Mouse (Mus musculus): ENCODE measurements around the gene Tmem132b. TPM values are rescaled to one million over a fixed set of nuclear protein-coding genes. Genes with fewer than 3 reads are reported as not detected.

Gene Tmem132b
- polyA plus RNA-seq, 1 experiment from 2014 or later: 0.28 TPM

DNA sequence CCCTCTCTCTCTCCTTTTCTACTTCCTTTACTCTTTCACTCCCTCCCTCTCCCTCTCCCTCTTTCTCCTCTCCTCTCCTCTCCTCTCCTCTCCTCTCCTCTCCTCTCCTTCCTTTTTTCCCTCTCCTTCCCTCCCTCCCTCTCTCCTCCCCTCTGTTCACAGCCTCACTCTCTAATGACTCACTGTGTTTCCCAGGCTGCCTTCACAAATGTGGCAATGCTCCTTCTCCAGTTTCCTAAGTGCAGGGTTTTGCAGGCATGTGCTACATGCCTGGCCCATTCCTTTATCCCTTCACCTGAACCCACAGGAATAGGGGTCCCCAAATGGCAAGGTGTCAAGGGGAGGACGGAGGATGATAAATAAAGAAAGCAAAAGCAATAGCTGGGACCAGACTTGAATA is 236.4 kb downstream of the Tmem132b start:
- Histone ChIP-seq H3K27ac (no peak overlapping the region), H3K36me3 (no peaks in the 10 kb centered on the region), H3K4me2 (replicated peaks) (no peak overlapping the region), H3K4me3 (replicated peaks) (no peak overlapping the region), H3K9ac (no peak overlapping the region), H3K27me3 (replicated peaks) (no peaks in the 10 kb centered on the region), H3K4me1 (replicated peaks) (no peaks in the 10 kb centered on the region), H3K9me3 (no peaks in the 10 kb centered on the region)
- 53% methylated on average over 1 of the region's 1 CpGs for WGBS
- no peak for ATAC-seq

DNA sequence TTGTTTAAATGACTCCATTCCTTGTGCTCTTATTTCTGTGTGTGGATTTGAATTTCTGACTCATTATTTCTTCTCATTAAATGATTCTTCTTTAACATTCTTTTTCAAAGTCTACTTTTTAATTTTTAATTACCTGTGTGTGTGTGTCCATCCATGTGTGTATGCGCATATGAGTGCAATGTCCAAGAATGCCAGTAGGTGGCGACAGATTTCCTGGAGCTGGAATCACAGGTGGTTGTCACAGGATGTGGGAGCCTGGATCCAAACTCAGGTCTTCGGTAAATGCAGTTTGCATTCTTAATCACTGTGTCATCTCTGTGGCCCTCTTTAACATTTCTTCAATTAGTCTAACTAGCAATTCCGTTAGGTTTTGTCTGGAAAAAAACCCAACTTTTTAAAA is 240.7 kb downstream of the Tmem132b start:
- Histone ChIP-seq H3K9ac (no peak overlapping the region), H3K4me2 (replicated peaks) (no peak overlapping the region), H3K27me3 (replicated peaks) (no peaks in the 10 kb centered on the region), H3K4me3 (replicated peaks) (no peak overlapping the region), H3K9me3 (no peaks in the 10 kb centered on the region), H3K27ac (no peak overlapping the region), H3K4me1 (replicated peaks) (no peaks in the 10 kb centered on the region), H3K36me3 (no peaks in the 10 kb centered on the region)
- no peak for ATAC-seq
- 84% methylated on average over 4 of the region's 4 CpGs for WGBS

DNA sequence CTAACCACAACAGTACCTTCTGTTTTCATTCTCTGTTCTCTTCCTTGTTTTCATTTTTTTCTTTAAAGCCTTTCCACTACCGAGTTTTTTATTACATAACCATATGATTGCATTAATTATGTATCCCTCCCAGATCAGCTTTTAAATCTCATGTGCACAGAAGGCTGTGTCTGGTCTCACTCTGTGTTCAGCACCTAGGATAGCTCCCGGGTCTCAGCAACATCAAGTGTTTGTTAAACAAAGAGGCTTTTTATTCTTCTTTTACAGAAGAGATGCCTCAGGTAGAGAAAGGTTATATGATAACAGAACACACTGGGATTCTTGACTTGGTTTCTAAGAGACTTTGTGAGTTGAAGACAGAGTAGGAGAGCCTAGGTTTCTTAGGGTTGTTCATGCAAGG is 241.2 kb downstream of the Tmem132b start:
- H3K4me3 ChIP-seq (replicated peaks): no peak overlapping the region
- H3K36me3 ChIP-seq: no peaks in the 10 kb centered on the region
- no peak overlapping the region for H3K9ac ChIP-seq
- 36% methylated on average over 2 of the region's 2 CpGs for WGBS
- H3K27me3 ChIP-seq (replicated peaks): no peaks in the 10 kb centered on the region
- no peaks in the 10 kb centered on the region for H3K9me3 ChIP-seq
- no peaks in the 10 kb centered on the region for H3K4me1 ChIP-seq (replicated peaks)
- H3K4me2 ChIP-seq (replicated peaks): no peak overlapping the region
- no peak overlapping the region for H3K27ac ChIP-seq
- ATAC-seq: no peak

DNA sequence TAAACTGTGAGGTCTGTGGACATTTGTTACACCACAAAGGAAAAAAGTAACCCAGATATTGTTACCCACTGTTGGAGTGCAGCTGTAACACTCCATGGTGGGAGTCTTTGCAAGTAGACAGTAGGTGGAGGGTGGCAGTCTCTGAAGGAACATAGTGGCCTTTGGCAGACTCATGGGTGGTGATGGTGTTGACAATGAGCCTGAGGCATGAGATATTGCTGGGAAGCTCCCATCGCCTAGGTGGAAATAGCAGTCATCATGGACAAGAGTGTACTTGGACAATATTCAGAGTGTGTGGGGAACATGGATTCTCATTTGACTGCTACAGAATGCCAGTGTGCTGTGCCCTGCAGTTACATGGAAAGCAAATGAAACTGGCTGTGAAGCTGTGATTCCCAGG is 248.8 kb downstream of the Tmem132b start:
- Histone ChIP-seq H3K9me3 (no peaks in the 10 kb centered on the region), H3K4me3 (replicated peaks) (no peak overlapping the region), H3K4me2 (replicated peaks) (no peak overlapping the region), H3K27me3 (replicated peaks) (no peaks in the 10 kb centered on the region), H3K4me1 (replicated peaks) (no peaks in the 10 kb centered on the region), H3K36me3 (no peaks in the 10 kb centered on the region), H3K27ac (no peak overlapping the region), H3K9ac (no peak overlapping the region)
- ATAC-seq: no peak
- WGBS: 87% methylated on average over 1 of the region's 1 CpGs

DNA sequence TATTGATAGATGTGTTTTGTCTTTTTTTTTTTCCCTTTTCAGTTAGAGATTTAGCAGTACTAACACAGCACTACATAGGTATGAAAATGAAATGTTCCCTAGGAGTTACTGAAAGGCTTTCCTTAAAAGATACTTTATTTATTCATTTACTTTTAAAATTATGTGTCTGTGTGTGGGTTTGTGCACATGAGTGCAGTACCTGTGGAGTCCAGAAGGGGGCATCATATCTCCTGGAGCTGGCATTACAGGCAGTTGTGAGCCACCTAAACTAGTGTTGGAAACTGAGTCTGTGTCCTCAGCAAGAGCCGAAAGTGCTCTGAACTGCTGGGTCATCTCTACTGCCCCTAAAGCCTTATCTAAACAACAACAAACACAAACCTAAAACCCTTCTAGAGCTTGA is 261.1 kb downstream of the Tmem132b start:
- WGBS: 82% methylated on average over 1 of the region's 1 CpGs

DNA sequence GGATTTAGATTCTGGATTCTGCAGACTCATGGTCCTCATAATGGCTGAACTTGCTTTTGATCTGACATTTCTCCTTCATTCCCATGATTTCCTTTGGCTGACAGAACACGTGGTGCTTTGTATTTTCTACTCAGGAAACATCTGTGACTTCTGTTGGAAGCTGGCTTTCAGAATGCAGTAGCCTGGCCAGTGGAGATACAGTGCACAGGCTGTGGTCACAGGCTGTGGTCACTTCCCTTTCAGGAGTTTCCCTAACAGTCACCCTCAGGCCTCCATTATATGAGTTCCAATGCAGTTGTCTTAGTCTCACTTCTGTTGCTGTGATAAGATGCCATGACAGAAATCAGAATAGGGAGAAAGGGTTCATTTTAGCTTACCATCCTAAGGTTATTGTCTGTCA is 262.7 kb downstream of the Tmem132b start:
- no peaks in the 10 kb centered on the region for H3K27me3 ChIP-seq (replicated peaks)
- ATAC-seq: no peak
- H3K4me2 ChIP-seq (replicated peaks): no peak overlapping the region
- no peaks in the 10 kb centered on the region for H3K9me3 ChIP-seq
- no peaks in the 10 kb centered on the region for H3K36me3 ChIP-seq
- no peak overlapping the region for H3K4me3 ChIP-seq (replicated peaks)
- 61% methylated on average over 1 of the region's 1 CpGs for WGBS
- no peak overlapping the region for H3K27ac ChIP-seq
- no peaks in the 10 kb centered on the region for H3K4me1 ChIP-seq (replicated peaks)
- no peak overlapping the region for H3K9ac ChIP-seq

More for the DNA sequence above, 261.1 kb downstream of the Tmem132b start:
- Histone ChIP-seq H3K27me3 (replicated peaks) (no peaks in the 10 kb centered on the region), H3K27ac (no peak overlapping the region), H3K4me2 (replicated peaks) (no peak overlapping the region), H3K36me3 (no peaks in the 10 kb centered on the region), H3K4me1 (replicated peaks) (no peaks in the 10 kb centered on the region), H3K9ac (no peak overlapping the region), H3K9me3 (no peaks in the 10 kb centered on the region), H3K4me3 (replicated peaks) (no peak overlapping the region)
- ATAC-seq: no peak

DNA sequence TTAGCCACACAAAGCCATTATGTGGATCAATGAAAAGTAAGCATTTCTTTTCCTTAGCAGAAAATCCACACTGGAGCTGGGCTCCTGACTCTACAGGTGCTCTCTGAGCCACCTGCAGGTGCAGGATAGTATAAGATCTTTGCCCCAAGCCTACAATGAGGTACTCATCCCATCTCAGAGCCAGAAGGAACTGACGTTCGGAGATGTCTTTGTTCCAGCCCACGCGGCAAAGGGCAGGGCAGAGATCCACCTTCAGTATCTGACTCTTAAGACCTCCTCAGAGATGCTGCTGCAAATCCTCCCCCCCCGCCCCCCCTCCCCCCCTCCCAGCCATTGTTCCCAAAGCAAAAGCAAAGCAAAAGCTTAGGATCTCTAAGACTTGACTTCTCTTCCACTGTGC is 268.0 kb downstream of the Tmem132b start:
- no peaks in the 10 kb centered on the region for H3K9me3 ChIP-seq
- no peak for ATAC-seq
- no peaks in the 10 kb centered on the region for H3K27me3 ChIP-seq (replicated peaks)
- no peaks in the 10 kb centered on the region for H3K4me1 ChIP-seq (replicated peaks)
- 34% methylated on average over 5 of the region's 5 CpGs for whole genome bisulfite sequencing
- H3K4me2 ChIP-seq (replicated peaks): no peak overlapping the region
- H3K27ac ChIP-seq: no peak overlapping the region
- no peaks in the 10 kb centered on the region for H3K36me3 ChIP-seq
- H3K9ac ChIP-seq: no peak overlapping the region
- H3K4me3 ChIP-seq (replicated peaks): no peak overlapping the region

DNA sequence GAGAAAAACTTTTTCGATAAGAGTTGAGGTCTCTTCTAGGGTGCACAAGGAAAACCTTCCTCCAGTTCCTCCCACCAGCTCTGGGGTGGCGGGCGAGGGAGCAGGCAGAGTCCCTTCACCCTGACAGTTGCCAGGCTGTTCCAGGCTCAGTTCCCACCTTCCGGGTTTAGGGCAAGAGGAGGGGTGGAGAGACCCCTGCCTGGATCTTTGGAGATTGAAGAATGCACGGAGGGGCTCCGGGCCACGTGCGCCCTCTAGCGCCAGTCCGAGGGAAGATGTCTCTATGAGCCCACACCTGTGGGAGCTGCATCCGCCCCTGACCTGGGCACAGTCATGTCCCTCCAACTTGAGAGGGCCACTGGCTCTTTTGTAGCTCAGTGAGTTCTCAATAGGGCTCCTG is 268.5 kb downstream of the Tmem132b start:
- 14% methylated on average over 11 of the region's 11 CpGs for WGBS
- H3K9ac ChIP-seq: no peak overlapping the region
- H3K4me1 ChIP-seq (replicated peaks): no peaks in the 10 kb centered on the region
- no peaks in the 10 kb centered on the region for H3K36me3 ChIP-seq
- no peak for ATAC-seq
- H3K4me2 ChIP-seq (replicated peaks): no peak overlapping the region
- H3K4me3 ChIP-seq (replicated peaks): no peak overlapping the region
- no peaks in the 10 kb centered on the region for H3K27me3 ChIP-seq (replicated peaks)
- no peaks in the 10 kb centered on the region for H3K9me3 ChIP-seq
- H3K27ac ChIP-seq: no peak overlapping the region

DNA sequence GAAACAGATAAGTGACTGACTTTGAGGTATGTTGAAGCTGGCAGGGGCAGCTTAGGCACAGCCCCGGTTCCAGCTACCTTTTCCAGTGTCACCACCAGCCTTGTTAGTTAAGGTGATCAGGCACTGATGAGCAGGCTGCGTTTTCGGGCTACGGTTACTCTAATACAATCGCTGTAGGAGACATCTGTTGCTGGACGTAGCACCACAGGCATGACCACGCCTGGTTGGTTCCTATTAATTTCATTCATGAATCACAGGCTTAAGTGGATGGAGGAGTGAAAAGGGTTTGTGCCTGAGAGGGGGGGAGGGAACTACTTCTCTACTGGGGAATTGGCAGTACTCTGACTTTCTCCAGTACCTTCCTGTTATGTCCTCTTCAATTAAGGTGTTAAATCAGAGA is 271.2 kb downstream of the Tmem132b start:
- Histone ChIP-seq H3K4me3 (replicated peaks) (no peak overlapping the region), H3K4me2 (replicated peaks) (no peak overlapping the region), H3K9ac (no peak overlapping the region), H3K36me3 (no peaks in the 10 kb centered on the region), H3K27ac (no peak overlapping the region), H3K27me3 (replicated peaks) (no peaks in the 10 kb centered on the region), H3K4me1 (replicated peaks) (no peaks in the 10 kb centered on the region), H3K9me3 (no peaks in the 10 kb centered on the region)
- 86% methylated on average over 7 of the region's 7 CpGs for WGBS
- ATAC-seq: no peak

DNA sequence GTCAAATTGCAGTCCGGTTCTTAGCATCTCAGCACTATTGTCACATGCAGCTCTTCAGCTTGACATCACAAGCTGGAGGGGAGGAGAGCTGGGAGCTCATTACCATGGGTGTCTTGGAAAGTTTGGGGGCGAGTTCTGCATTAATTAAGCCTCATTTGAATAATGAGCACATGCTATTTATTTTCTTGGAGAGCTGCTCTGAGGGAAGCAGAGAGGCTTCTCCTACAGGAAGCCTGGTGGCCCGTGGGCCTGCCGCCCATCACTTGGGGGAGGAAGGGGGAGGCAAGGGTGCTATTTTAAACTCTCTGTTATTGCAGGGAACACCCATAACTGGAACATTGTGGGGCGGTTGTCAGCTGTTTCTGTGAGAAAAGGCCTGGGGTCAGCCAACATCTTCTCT is 273.8 kb downstream of the Tmem132b start:
- H3K4me2 ChIP-seq (replicated peaks): no peak overlapping the region
- no peak overlapping the region for H3K4me3 ChIP-seq (replicated peaks)
- no peaks in the 10 kb centered on the region for H3K4me1 ChIP-seq (replicated peaks)
- H3K27me3 ChIP-seq (replicated peaks): no peaks in the 10 kb centered on the region
- H3K9ac ChIP-seq: no peak overlapping the region
- no peaks in the 10 kb centered on the region for H3K36me3 ChIP-seq
- 63% methylated on average over 5 of the region's 5 CpGs for WGBS
- no peaks in the 10 kb centered on the region for H3K9me3 ChIP-seq
- no peak for ATAC-seq
- H3K27ac ChIP-seq: no peak overlapping the region

DNA sequence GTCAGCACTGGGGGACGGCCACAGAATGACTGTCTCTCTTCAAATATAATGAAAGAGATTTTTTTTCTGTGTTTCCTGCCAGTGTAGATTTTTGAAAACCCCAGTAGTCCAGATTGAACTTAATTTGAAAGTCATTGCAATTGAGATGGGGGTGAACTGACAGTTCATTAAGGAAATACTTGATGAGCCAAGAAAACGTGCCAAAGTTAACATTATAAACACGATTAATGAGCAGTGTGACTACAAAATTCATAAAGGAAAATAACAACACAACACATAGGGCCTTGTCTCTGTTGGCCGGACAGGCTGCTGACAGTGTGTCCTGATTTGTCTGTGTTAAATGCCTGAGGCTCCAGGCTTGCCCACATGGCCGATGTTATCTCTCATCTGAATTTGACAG is 276.3 kb downstream of the Tmem132b start:
- WGBS: 87% methylated on average over 5 of the region's 5 CpGs
- H3K27me3 ChIP-seq (replicated peaks): no peaks in the 10 kb centered on the region
- no peaks in the 10 kb centered on the region for H3K36me3 ChIP-seq
- no peaks in the 10 kb centered on the region for H3K9me3 ChIP-seq
- ATAC-seq: no peak
- no peak overlapping the region for H3K9ac ChIP-seq
- no peak overlapping the region for H3K4me3 ChIP-seq (replicated peaks)
- H3K4me2 ChIP-seq (replicated peaks): no peak overlapping the region
- H3K27ac ChIP-seq: no peak overlapping the region
- no peaks in the 10 kb centered on the region for H3K4me1 ChIP-seq (replicated peaks)

DNA sequence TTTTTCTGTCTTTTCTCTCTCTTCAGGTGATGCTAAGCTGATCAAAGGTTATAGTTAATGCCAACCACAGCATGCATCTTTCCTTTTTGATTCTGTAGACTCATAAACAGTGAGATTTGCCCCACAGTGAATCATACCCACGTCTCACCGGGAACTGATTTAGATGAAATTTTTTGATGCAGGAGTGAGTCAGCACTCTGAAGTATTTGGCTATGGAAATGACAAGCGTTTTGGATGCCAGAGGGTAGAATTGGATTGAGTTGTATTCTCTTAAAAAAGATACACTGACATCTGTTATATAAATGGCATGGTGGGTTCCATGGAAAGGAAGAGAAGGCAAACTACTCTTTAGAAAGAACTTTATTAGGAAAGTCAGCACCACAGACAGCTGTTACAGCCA is 297.8 kb downstream of the Tmem132b start:
- Histone ChIP-seq H3K36me3 (no peaks in the 10 kb centered on the region), H3K4me1 (replicated peaks) (no peaks in the 10 kb centered on the region), H3K4me3 (replicated peaks) (no peak overlapping the region), H3K4me2 (replicated peaks) (no peak overlapping the region), H3K9me3 (no peaks in the 10 kb centered on the region), H3K27ac (no peak overlapping the region), H3K9ac (no peak overlapping the region), H3K27me3 (replicated peaks) (no peaks in the 10 kb centered on the region)
- no peak for ATAC-seq
- WGBS: 82% methylated on average over 3 of the region's 3 CpGs

DNA sequence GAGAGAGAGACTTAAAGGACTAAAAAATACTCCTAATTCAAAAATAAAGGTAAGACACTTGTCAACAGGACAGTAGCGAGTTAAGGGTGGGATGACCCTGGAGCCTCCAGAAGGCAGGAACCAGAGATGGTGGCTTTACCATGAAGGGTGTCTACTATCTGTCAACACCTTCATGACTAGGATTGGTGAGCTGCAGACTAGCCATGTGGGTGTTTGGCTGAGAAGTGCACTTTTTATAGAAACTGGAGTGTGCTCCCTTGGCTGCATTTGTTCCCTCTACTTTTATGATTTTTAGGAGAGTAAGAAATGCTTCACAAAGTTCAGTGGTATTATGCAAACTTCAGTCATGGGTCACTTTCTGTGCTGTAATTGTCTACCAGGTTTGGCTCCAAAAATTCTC is 304.3 kb downstream of the Tmem132b start:
- no peak overlapping the region for H3K27ac ChIP-seq
- no peak for ATAC-seq
- H3K4me1 ChIP-seq (replicated peaks): no peaks in the 10 kb centered on the region
- no peaks in the 10 kb centered on the region for H3K36me3 ChIP-seq
- no peaks in the 10 kb centered on the region for H3K9me3 ChIP-seq
- 82% methylated on average over 1 of the region's 1 CpGs for WGBS
- no peak overlapping the region for H3K4me2 ChIP-seq (replicated peaks)
- no peak overlapping the region for H3K9ac ChIP-seq
- no peaks in the 10 kb centered on the region for H3K27me3 ChIP-seq (replicated peaks)
- H3K4me3 ChIP-seq (replicated peaks): no peak overlapping the region

DNA sequence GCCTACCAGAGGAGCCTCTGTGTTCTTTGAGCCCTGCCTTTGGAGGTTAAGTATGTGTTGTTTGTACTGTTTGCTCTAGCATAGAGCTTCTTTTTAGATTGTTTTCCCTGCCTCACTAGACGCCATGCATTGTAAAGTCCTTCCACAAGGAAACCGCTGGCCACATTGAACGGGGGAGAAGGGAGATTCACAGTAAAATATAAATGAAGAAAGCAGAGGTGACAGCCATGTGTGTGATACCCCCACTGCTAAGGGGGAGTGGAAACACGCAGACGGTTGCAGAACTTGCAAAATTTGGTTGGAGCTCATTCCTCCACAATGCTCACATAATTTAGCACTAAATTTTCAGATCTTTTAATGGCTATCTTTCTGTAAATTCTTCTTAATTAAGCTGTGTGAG is 305.2 kb downstream of the Tmem132b start:
- Histone ChIP-seq H3K9ac (no peak overlapping the region), H3K36me3 (no peaks in the 10 kb centered on the region), H3K9me3 (no peaks in the 10 kb centered on the region), H3K27ac (no peak overlapping the region), H3K27me3 (replicated peaks) (no peaks in the 10 kb centered on the region), H3K4me2 (replicated peaks) (no peak overlapping the region), H3K4me3 (replicated peaks) (no peak overlapping the region), H3K4me1 (replicated peaks) (no peaks in the 10 kb centered on the region)
- no peak for ATAC-seq
- 82% methylated on average over 5 of the region's 5 CpGs for WGBS

Measured in intestine, embryonic 15.5 days (tissue).